Mouse (Mus musculus): Measurements from ENCODE around the gene Susd3.
A peak's percentile ranks its signal among the peaks of the same experiment; 100 is the strongest.

Susd3 gene

GRCm38 (mm10) chr13:49248467-49248862, at the start of gene Susd3:
TSS of gene Susd3 (minus strand) at chr13:49248706.
- no peak for DNase-seq (ENCODE audit: extremely low read depth, low read depth)

GRCm38 (mm10) chr13:49296270-49296669, 47.8 kb upstream of the Susd3 start:
- no peak for DNase-seq (ENCODE audit: extremely low read depth, low read depth)

- no peak for DNase-seq (ENCODE audit: extremely low read depth, low read depth)
These were observed 45.6 kb upstream of the Susd3 start for GRCm38 (mm10) chr13:49294108-49294507.

GRCm38 (mm10) chr13:49291949-49292348, 43.4 kb upstream of the Susd3 start:
- DNase-seq (ENCODE audit: extremely low read depth, low read depth) = peak; percentile 32

- no peak for DNase-seq (ENCODE audit: extremely low read depth, low read depth)
These were observed 42.9 kb upstream of the Susd3 start for GRCm38 (mm10) chr13:49291398-49291797.

GRCm38 (mm10) chr13:49287224-49287623, 38.7 kb upstream of the Susd3 start:
- no peak for DNase-seq (ENCODE audit: extremely low read depth, low read depth)

GRCm38 (mm10) chr13:49286750-49287149, 38.2 kb upstream of the Susd3 start:
- DNase-seq (ENCODE audit: extremely low read depth, low read depth) = no peak

- no peak for DNase-seq (ENCODE audit: extremely low read depth, low read depth)
These were observed 35.2 kb upstream of the Susd3 start for GRCm38 (mm10) chr13:49283686-49284085.

GRCm38 (mm10) chr13:49282168-49282567, 33.7 kb upstream of the Susd3 start:
- DNase-seq (ENCODE audit: extremely low read depth, low read depth) = no peak

GRCm38 (mm10) chr13:49271831-49272765, 23.6 kb upstream of the Susd3 start:
- DNase-seq (ENCODE audit: extremely low read depth, low read depth) = peak; percentile 78

GRCm38 (mm10) chr13:49270500-49270899, 22.0 kb upstream of the Susd3 start:
- DNase-seq (ENCODE audit: extremely low read depth, low read depth) = no peak

- peak; percentile 62 for DNase-seq (ENCODE audit: extremely low read depth, low read depth)
These were observed 19.1 kb upstream of the Susd3 start for GRCm38 (mm10) chr13:49267645-49268044.

- DNase-seq (ENCODE audit: extremely low read depth, low read depth) = no peak
These were observed 11.7 kb upstream of the Susd3 start for GRCm38 (mm10) chr13:49260036-49260722.

- DNase-seq (ENCODE audit: extremely low read depth, low read depth) = no peak
These were observed 9.4 kb upstream of the Susd3 start for GRCm38 (mm10) chr13:49257819-49258313.

GRCm38 (mm10) chr13:49252746-49253145, 4.2 kb upstream of the Susd3 start:
- no peak for DNase-seq (ENCODE audit: extremely low read depth, low read depth)

GRCm38 (mm10) chr13:49252113-49252512, 3.6 kb upstream of the Susd3 start:
- no peak for DNase-seq (ENCODE audit: extremely low read depth, low read depth)

GRCm38 (mm10) chr13:49250716-49251517, 2.4 kb upstream of the Susd3 start:
- DNase-seq (ENCODE audit: extremely low read depth, low read depth) = no peak

- DNase-seq (ENCODE audit: extremely low read depth, low read depth) = no peak
These were observed 1.1 kb upstream of the Susd3 start for GRCm38 (mm10) chr13:49249634-49250033.

GRCm38 (mm10) chr13:49248923-49249322, 417 bp upstream of the Susd3 start:
- DNase-seq (ENCODE audit: extremely low read depth, low read depth) = no peak

- DNase-seq (ENCODE audit: extremely low read depth, low read depth) = no peak
These were observed 603 bp downstream of the Susd3 start for GRCm38 (mm10) chr13:49247740-49248466.

- no peak for DNase-seq (ENCODE audit: extremely low read depth, low read depth)
These were observed 1.2 kb downstream of the Susd3 start for GRCm38 (mm10) chr13:49247232-49247739.
